Mouse (Mus musculus): ENCODE results near the gene Pdlim7. TPM values are rescaled to one million over a fixed set of nuclear protein-coding genes. Genes with fewer than 3 reads are reported as not detected.
A peak's percentile ranks its signal among the peaks of the same experiment; 100 is the strongest.

The Pdlim7 gene
- total and polyA plus RNA-seq, 3 experiments: 12.3 to 40.6 TPM; not detected in 1

DNA sequence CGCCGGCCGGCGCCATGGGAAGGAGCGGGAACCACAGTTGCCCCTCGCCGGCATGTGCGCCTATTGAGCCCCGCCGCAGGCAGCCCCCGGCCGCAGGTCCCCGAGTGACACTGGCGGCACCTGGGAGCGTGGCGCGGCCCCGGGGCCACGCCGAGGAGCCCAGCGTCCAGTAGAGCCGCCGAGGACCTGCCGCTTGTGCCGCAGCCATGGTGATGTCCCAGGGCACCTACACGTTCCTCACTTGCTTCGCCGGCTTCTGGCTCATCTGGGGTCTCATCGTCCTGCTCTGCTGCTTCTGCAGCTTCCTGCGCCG lies 41.7 kb downstream of the Pdlim7 start:
- TF ChIP-seq HCFC1 (IDR thresholded peaks at IDR 0.05; ENCODE audit: low read depth, low read length) (no peak), SIN3A (IDR thresholded peaks at IDR 0.05; ENCODE audit: low read length) (no peak), MAZ (IDR thresholded peaks at IDR 0.05; ENCODE audit: low read depth, low read length) (no peak), KAT2A (conservative IDR thresholded peaks at IDR 0.05; ENCODE audit: low read depth, low read length) (no peak), USF2 (IDR thresholded peaks at IDR 0.05; ENCODE audit: borderline replicate concordance in 1 of 2, insufficient read depth in 1 of 2, low read depth in 1 of 2, low read length in 2 of 2) (no peak)
- Histone ChIP-seq H3K4me1 (ENCODE audit: control insufficient read depth in 1 of 2, insufficient read depth in 2 of 2, low read length in 2 of 2) (peaks cover 0 to 4% of the 10 kb centered on the region in 2 experiments; a peak in 2 of 4 replicates), H3K27me3 (ENCODE audit: control insufficient read depth in 1 of 2, insufficient read depth in 2 of 2, low read length in 2 of 2) (no peaks in the 10 kb centered on the region), H3K4me3 (ENCODE audit: control insufficient read depth in 1 of 2, insufficient read depth in 1 of 2, low read depth in 2 of 2, low read length in 2 of 2) (peak overlapping the region; percentile 58 to 73), H3K9ac (ENCODE audit: control insufficient read depth, low read depth, low read length, poor library complexity, severe bottlenecking) (peak overlapping the region; percentile 83), H3K36me3 (ENCODE audit: control insufficient read depth in 1 of 2, insufficient read depth in 2 of 2, low read length in 2 of 2) (no peaks in the 10 kb centered on the region), H3K9me3 (replicated peaks; ENCODE audit: insufficient read depth, low read length) (no peaks in the 10 kb centered on the region), H3K79me2 (ENCODE audit: control insufficient read depth, insufficient read depth, low read length, poor library complexity) (no peaks in the 10 kb centered on the region; the same call in 1 of the 2 replicates), H3K27ac (ENCODE audit: control insufficient read depth, low read depth, low read length) (no peak overlapping the region)
- no peak for DNase-seq (ENCODE audit: low read depth, low spot score)

DNA sequence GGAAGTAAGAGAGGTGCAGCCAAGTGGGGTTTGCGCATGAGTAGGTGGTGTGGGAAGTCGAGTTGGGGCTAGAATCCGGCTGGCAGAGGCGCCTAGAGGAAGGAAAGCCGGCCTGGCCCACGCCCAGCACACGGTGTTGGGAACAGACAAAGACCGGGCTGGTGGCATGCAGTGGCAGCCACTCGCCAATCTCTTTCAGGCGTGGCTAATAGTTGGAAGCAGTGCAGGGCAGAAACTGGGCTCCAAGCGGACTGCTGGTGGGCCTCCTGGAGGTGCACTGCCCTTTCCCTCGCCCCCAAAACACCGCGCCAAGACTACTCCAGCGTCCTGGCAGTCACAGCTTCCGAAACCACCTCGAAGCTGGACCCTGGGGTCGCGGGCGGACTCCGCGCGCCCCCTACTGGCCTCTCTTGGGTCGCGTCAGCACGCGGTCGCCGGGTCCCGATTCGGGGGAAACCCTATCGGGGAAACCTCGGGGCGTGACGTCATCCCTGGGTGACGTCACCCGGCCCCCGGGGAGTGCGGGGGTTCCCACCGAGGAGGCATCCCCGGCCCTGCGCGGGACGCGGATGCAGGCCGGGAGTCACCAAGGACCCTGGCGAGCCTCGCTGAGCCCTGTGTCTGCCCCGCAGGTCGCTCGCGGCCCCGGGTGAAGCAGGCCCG lies 42.2 kb downstream of the Pdlim7 start:
- H3K27me3 ChIP-seq (ENCODE audit: control insufficient read depth in 1 of 2, insufficient read depth in 2 of 2, low read length in 2 of 2): no peaks in the 10 kb centered on the region
- H3K4me1 ChIP-seq (ENCODE audit: control insufficient read depth in 1 of 2, insufficient read depth in 2 of 2, low read length in 2 of 2): peaks cover 0 to 4% of the 10 kb centered on the region in 2 experiments; a peak in 2 of 4 replicates
- no peaks in the 10 kb centered on the region for H3K9me3 ChIP-seq (replicated peaks; ENCODE audit: insufficient read depth, low read length)
- H3K36me3 ChIP-seq (ENCODE audit: control insufficient read depth in 1 of 2, insufficient read depth in 2 of 2, low read length in 2 of 2): no peaks in the 10 kb centered on the region
- no peak overlapping the region for H3K27ac ChIP-seq (ENCODE audit: control insufficient read depth, low read depth, low read length)
- DNase-seq (ENCODE audit: low read depth, low spot score): peak; percentile 88
- H3K9ac ChIP-seq (ENCODE audit: control insufficient read depth, low read depth, low read length, poor library complexity, severe bottlenecking): peak overlapping the region; percentile 83
- H3K79me2 ChIP-seq (ENCODE audit: control insufficient read depth, insufficient read depth, low read length, poor library complexity): no peaks in the 10 kb centered on the region; the same call in 1 of the 2 replicates
- peak overlapping the region; percentile 58 to 73 for H3K4me3 ChIP-seq (ENCODE audit: control insufficient read depth in 1 of 2, insufficient read depth in 1 of 2, low read depth in 2 of 2, low read length in 2 of 2)
- TF ChIP-seq MYB (IDR thresholded peaks at IDR 0.05; ENCODE audit: low read depth, low read length): no peak
- no peak for TF ChIP-seq MEF2A (IDR thresholded peaks at IDR 0.05; ENCODE audit: extremely low read depth, insufficient replicate concordance, low read depth, low read length, poor library complexity, severe bottlenecking)
- TF ChIP-seq GABPA (IDR thresholded peaks at IDR 0.05; ENCODE audit: low read depth, low read length): peak; percentile 78; the same call in 1 of the 2 replicates
- TF ChIP-seq ELF1 (IDR thresholded peaks at IDR 0.05; ENCODE audit: low read depth, low read length): peak; percentile 39; the same call in 1 of the 2 replicates
- no peak for TF ChIP-seq USF2 (IDR thresholded peaks at IDR 0.05; ENCODE audit: borderline replicate concordance in 1 of 2, insufficient read depth in 1 of 2, low read depth in 1 of 2, low read length in 2 of 2)
- no peak for TF ChIP-seq CHD1 (IDR thresholded peaks at IDR 0.05; ENCODE audit: low read depth, low read length)
- no peak for TF ChIP-seq ZNF384 (IDR thresholded peaks at IDR 0.05; ENCODE audit: low read depth, low read length)
- TF ChIP-seq POLR2A (IDR thresholded peaks at IDR 0.05; ENCODE audit: control insufficient read depth in 1 of 2, insufficient read depth in 1 of 2, low read depth in 1 of 2, low read length in 2 of 2, poor library complexity in 1 of 2): no peak
- no peak for TF ChIP-seq JUND (IDR thresholded peaks at IDR 0.05; ENCODE audit: low read depth, low read length)
- TF ChIP-seq UBTF (IDR thresholded peaks at IDR 0.05; ENCODE audit: borderline replicate concordance, insufficient read depth, low read depth, low read length): 0 out of 2 replicates have a peak, but pooled peaks have one; percentile 53
- no peak for TF ChIP-seq CHD2 (IDR thresholded peaks at IDR 0.05; ENCODE audit: low read length)
- TF ChIP-seq TBP (IDR thresholded peaks at IDR 0.05; ENCODE audit: low read depth, low read length): 0 out of 2 replicates have a peak, but pooled peaks have one; percentile 35
- TF ChIP-seq NRF1 (IDR thresholded peaks at IDR 0.05; ENCODE audit: insufficient read depth, low read depth, low read length, poor library complexity, severe bottlenecking): peak; percentile 48; the same call in 1 of the 2 replicates
- TF ChIP-seq KAT2A (conservative IDR thresholded peaks at IDR 0.05; ENCODE audit: low read depth, low read length): no peak
- TF ChIP-seq SMC3 (IDR thresholded peaks at IDR 0.05; ENCODE audit: low read depth, low read length): peak; percentile 84
- TF ChIP-seq E2F4 (IDR thresholded peaks at IDR 0.05; ENCODE audit: borderline replicate concordance, low read depth, low read length): no peak
- TF ChIP-seq NELFE (IDR thresholded peaks at IDR 0.05; ENCODE audit: low read depth, low read length): peak; percentile 35; the same call in 1 of the 2 replicates
- TF ChIP-seq ZMIZ1 (IDR thresholded peaks at IDR 0.05; ENCODE audit: low read depth, low read length): no peak
- TF ChIP-seq BHLHE40 (IDR thresholded peaks at IDR 0.05; ENCODE audit: borderline replicate concordance, low read depth, low read length): peak; percentile 65; the same call in 1 of the 2 replicates
- TF ChIP-seq MAFK (IDR thresholded peaks at IDR 0.05; ENCODE audit: borderline replicate concordance, low read depth, low read length): no peak
- no peak for TF ChIP-seq ZKSCAN1 (IDR thresholded peaks at IDR 0.05; ENCODE audit: low read depth, low read length)
- peak; percentile 51 for TF ChIP-seq TCF12 (IDR thresholded peaks at IDR 0.05; ENCODE audit: low read depth, low read length)
- peak; percentile 88 for TF ChIP-seq RAD21 (IDR thresholded peaks at IDR 0.05; ENCODE audit: low read depth, low read length)
- TF ChIP-seq USF1 (IDR thresholded peaks at IDR 0.05; ENCODE audit: low read depth, low read length): 0 out of 2 replicates have a peak, but pooled peaks have one; percentile 19
- TF ChIP-seq GATA1 (IDR thresholded peaks at IDR 0.05; ENCODE audit: low read depth, low read length): no peak
- TF ChIP-seq EP300 (IDR thresholded peaks at IDR 0.05; ENCODE audit: low read depth in 1 of 2, low read length in 2 of 2): peak in 1 of 2 experiments; percentile 35; a peak in 1 of 4 replicates
- TF ChIP-seq HCFC1 (IDR thresholded peaks at IDR 0.05; ENCODE audit: low read depth, low read length): peak; percentile 62; the same call in 1 of the 2 replicates

Measured in MEL (cell line).